Mouse (Mus musculus) heart, embryonic 16.5 days (tissue): ENCODE data around the gene Il17rd. TPM values are rescaled to one million over a fixed set of nuclear protein-coding genes. Genes with fewer than 3 reads are reported as not detected.
A peak's percentile ranks its signal among the peaks of the same experiment; 100 is the strongest.

Experiments
- ATAC-seq: fragments of 200-750 bp; cut with Nextera tagmentation; replicated peaks from 2 replicates; pipeline ENCODE4 v1.8.0; 2017; ENCODE audit warnings: moderate number of reproducible peaks; ENCODE audit not compliant: insufficient read depth, low FRiP score; ENCODE audit errors: extremely low read depth
- H3K27ac ChIP-seq: fragments of 300-500 bp; sonication (generic); 2 replicates; pipeline ENCODE4 v1.5.1; 2014; ENCODE audit warnings: mild to moderate bottlenecking, low read length, control low read depth, moderate library complexity
- H3K27me3 ChIP-seq: fragments of 300-500 bp; sonication (generic); 2 replicates; pipeline ENCODE4 v1.6.1; 2014; ENCODE audit warnings: low read length, mixed read lengths; ENCODE audit not compliant: control insufficient read depth, insufficient read depth
- H3K36me3 ChIP-seq: fragments of 300-500 bp; sonication (generic); 2 replicates; pipeline ENCODE4 v1.6.1; 2014; ENCODE audit not compliant: control insufficient read depth, insufficient read depth
- H3K4me1 ChIP-seq: fragments of 300-500 bp; sonication (generic); 2 replicates; pipeline ENCODE4 v1.6.1; 2014; ENCODE audit warnings: low read length, mixed read lengths; ENCODE audit not compliant: control insufficient read depth, insufficient read depth
- H3K4me2 ChIP-seq: fragments of 300-500 bp; sonication (generic); 2 replicates; pipeline ENCODE4 v1.6.1; 2014; ENCODE audit warnings: low read depth, mild to moderate bottlenecking, control low read depth, low read length
- H3K4me3 ChIP-seq: fragments of 300-500 bp; sonication (generic); 2 replicates; pipeline ENCODE4 v1.5.1; 2014; ENCODE audit warnings: mild to moderate bottlenecking, control low read depth, low read length
- H3K9ac ChIP-seq: fragments of 300-500 bp; sonication (generic); 2 replicates; pipeline ENCODE4 v1.6.1; 2014; ENCODE audit warnings: low read length, control low read depth
- H3K9me3 ChIP-seq: fragments of 300-500 bp; sonication (generic); replicated peaks from 2 replicates; pipeline ENCODE4 v1.6.1; 2016; ENCODE audit warnings: low read length; ENCODE audit not compliant: control insufficient read depth
- WGBS: fragments of 180-500 bp; shearing (Covaris S2); extraction: QIAGEN DNeasy Blood & Tissue Kit; methylation state at CpG from one replicate; pipeline ENCODE4 v1.1.7; 2014; 5-methylcytosine and 5-hydroxymethylcytosine counted together
- polyA plus RNA-seq: library from polyadenylated mRNA; unstranded; fragments of >200 nt; fragmentation: Nextera tagmentation; extraction: Ambion mirVana; gene quantifications from 2 replicates; pipeline ENCODE4 v1.2.1, GENCODE M21; 2015

Il17rd gene
- polyA plus RNA-seq, 1 experiment from 2014 or later, result 0.92 TPM

DNA sequence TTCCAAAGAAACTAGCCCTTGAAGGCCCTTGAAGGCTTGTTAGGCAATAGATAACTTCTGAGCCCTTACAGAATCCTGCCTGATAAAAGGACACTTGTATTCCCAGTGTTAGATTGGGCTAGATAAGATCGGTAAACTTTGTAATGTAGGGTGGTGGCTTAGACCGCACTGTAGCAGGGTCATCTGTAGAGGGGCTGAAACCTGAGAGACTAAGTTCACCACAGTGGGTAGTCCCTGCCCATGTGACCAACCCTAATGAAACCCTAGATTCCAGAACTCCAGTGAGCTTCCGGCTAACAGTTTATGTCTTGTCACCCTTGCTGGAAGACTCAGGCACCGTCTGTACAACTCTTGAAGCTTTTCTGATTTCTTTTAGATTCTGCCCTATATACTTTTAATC, 25.1 kb upstream of the Il17rd start:
- no peak overlapping the region for H3K9ac ChIP-seq
- H3K27ac ChIP-seq, result no peak overlapping the region
- no peak overlapping the region for H3K4me2 ChIP-seq
- no peaks in the 10 kb centered on the region for H3K27me3 ChIP-seq
- no peaks in the 10 kb centered on the region for H3K4me1 ChIP-seq
- no peak overlapping the region for H3K4me3 ChIP-seq
- ATAC-seq, result no peak
- no peaks in the 10 kb centered on the region for H3K9me3 ChIP-seq
- no peaks in the 10 kb centered on the region for H3K36me3 ChIP-seq
- WGBS, result 45% methylated on average over 4 of the region's 4 CpGs

DNA sequence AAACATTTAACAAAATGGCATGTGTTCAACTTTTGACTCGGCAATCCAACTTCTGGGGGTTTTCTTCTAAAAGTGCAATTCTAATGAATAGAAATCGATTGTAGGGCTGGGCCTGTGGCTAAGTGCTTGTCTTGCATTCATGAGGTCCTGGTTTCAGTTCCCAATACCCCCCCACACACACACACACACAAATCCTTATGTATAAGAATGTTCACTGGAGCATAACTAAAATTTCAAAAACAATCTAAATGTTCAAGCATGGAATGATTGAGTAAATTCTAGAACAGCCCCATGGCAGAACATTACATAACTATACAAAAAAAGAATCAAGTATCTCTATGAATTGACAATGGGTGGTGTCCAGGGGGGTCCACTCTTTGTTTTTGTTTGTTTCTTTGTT, 20.8 kb upstream of the Il17rd start:
- Histone ChIP-seq H3K9me3 (0 out of 2 replicates have a peak, but pooled peaks cover 2% of the 10 kb centered on the region), H3K36me3 (no peaks in the 10 kb centered on the region), H3K4me3 (no peak overlapping the region), H3K27me3 (no peaks in the 10 kb centered on the region), H3K27ac (no peak overlapping the region), H3K9ac (no peak overlapping the region), H3K4me2 (no peak overlapping the region), H3K4me1 (no peaks in the 10 kb centered on the region)
- no peak for ATAC-seq
- WGBS, result 85% methylated on average over 2 of the region's 2 CpGs

DNA sequence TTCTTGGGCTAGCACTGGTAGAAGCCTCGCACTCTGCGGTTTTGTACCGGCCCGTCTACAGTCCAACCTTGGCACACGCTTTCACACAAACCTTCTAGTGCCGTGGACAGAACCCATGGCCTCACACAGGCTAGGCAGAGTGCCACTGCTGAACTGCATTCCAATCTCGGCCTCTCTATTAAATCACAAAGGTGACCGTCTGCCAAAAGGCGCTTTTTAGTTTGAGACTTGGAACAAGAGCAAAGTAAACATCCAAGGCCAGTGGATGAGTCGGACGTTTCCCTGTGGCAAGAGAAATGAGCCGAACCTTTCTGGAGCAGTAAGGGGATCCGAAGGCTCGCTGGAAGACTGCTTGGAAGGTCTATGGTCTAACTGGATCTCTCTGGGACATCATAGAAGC, 18.9 kb upstream of the Il17rd start:
- Histone ChIP-seq H3K4me2 (no peak overlapping the region), H3K27ac (no peak overlapping the region), H3K27me3 (no peaks in the 10 kb centered on the region), H3K9ac (no peak overlapping the region), H3K9me3 (0 out of 2 replicates have a peak, but pooled peaks cover 2% of the 10 kb centered on the region), H3K36me3 (no peaks in the 10 kb centered on the region), H3K4me3 (no peak overlapping the region), H3K4me1 (no peaks in the 10 kb centered on the region)
- 74% methylated on average over 14 of the region's 14 CpGs for WGBS
- ATAC-seq, result no peak

GRCm38 (mm10) chr14:27022876-27023275, 15.9 kb upstream of the Il17rd start:
- no peak overlapping the region for H3K4me2 ChIP-seq
- no peaks in the 10 kb centered on the region for H3K4me1 ChIP-seq
- H3K4me3 ChIP-seq, result no peak overlapping the region
- no peak for ATAC-seq
- 0 out of 2 replicates have a peak, but pooled peaks cover 2% of the 10 kb centered on the region for H3K9me3 ChIP-seq
- 43% methylated on average over 11 of the region's 11 CpGs for WGBS
- H3K27ac ChIP-seq, result no peak overlapping the region
- no peaks in the 10 kb centered on the region for H3K27me3 ChIP-seq
- H3K9ac ChIP-seq, result no peak overlapping the region
- no peaks in the 10 kb centered on the region for H3K36me3 ChIP-seq

DNA sequence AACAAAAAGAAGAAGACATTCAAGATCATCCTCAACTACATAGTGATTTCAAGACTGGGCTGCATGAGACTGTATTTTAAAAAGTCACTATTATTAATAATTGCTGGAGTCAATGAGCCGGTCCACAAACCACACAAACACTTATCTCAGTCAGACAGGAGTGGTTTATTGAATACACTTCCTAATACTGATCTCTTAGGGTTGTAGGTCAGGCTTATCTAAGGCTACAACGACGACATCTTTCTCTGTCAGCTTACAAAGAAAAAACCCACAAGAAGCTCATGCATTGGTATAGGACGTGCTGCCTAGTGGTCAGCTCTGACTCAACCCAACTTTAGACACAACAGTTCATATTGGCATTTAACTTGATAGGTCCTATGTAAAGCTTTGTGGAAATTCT, 14.1 kb upstream of the Il17rd start:
- H3K36me3 ChIP-seq, result no peaks in the 10 kb centered on the region
- ATAC-seq, result no peak
- H3K4me1 ChIP-seq, result no peaks in the 10 kb centered on the region
- H3K27me3 ChIP-seq, result no peaks in the 10 kb centered on the region
- no peak overlapping the region for H3K4me3 ChIP-seq
- H3K9ac ChIP-seq, result no peak overlapping the region
- H3K27ac ChIP-seq, result no peak overlapping the region
- no peak overlapping the region for H3K4me2 ChIP-seq
- WGBS, result 60% methylated on average over 4 of the region's 4 CpGs
- 0 out of 2 replicates have a peak, but pooled peaks cover 2% of the 10 kb centered on the region for H3K9me3 ChIP-seq

DNA sequence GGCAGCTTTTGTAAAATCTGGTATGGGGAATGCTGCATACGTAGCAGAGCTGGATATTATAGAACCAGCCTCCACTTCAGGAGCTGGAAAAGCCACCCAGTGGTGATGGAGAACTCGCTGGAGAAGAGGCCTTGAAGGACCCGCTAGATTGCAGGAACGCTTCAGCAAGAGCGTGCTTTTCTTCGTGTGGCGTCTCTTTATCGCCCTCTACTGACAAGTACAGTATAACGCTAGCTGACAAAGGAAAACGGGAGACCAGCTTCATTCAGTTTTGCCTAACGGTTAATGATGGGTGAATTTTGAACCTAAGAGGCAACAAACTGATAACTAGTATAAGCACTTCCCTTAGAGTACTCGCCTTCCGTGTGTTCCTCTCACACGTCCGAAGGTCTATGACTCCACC, 9.0 kb upstream of the Il17rd start:
- Histone ChIP-seq H3K27ac (no peak overlapping the region), H3K4me1 (no peaks in the 10 kb centered on the region), H3K36me3 (no peaks in the 10 kb centered on the region), H3K27me3 (no peaks in the 10 kb centered on the region), H3K4me3 (no peak overlapping the region), H3K9ac (no peak overlapping the region), H3K4me2 (peak overlapping the region; percentile 40; the same call in 1 of the 2 replicates), H3K9me3 (no peaks in the 10 kb centered on the region)
- ATAC-seq, result no peak
- WGBS, result 3% methylated on average over 15 of the region's 15 CpGs

GRCm38 (mm10) chr14:27031142-27031541, 7.6 kb upstream of the Il17rd start:
- no peak overlapping the region for H3K4me2 ChIP-seq
- no peak overlapping the region for H3K27ac ChIP-seq
- H3K9ac ChIP-seq, result no peak overlapping the region
- no peak overlapping the region for H3K4me3 ChIP-seq
- no peaks in the 10 kb centered on the region for H3K27me3 ChIP-seq
- no peaks in the 10 kb centered on the region for H3K36me3 ChIP-seq
- 19% methylated on average over 4 of the region's 4 CpGs for WGBS
- H3K9me3 ChIP-seq, result no peaks in the 10 kb centered on the region
- H3K4me1 ChIP-seq, result no peaks in the 10 kb centered on the region
- no peak for ATAC-seq

DNA sequence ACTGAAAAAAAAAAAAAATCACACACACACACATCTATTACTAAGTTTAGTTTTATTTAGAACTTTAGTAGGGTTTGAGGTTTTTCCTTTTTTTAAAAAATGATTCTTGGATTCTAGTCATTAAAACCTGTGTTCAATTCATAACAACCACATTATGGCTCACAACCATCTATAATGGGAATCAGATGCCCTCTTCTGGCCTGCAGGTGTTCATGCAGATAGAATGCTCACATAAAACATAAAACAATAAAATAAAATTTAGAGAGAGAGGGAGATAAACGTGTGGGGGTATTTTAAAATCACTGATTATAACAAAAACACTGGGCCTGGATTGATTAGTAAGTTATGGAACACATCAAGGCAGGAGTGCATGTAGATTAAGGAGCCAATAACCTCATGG, 1.2 kb upstream of the Il17rd start:
- H3K4me2 ChIP-seq, result no peak overlapping the region
- H3K4me3 ChIP-seq, result no peak overlapping the region
- no peak overlapping the region for H3K27ac ChIP-seq
- no peaks in the 10 kb centered on the region for H3K36me3 ChIP-seq
- no peaks in the 10 kb centered on the region for H3K9me3 ChIP-seq
- no peaks in the 10 kb centered on the region for H3K27me3 ChIP-seq
- H3K4me1 ChIP-seq, result peaks cover 9% of the 10 kb centered on the region
- no peak overlapping the region for H3K9ac ChIP-seq
- 74% methylated on average over 1 of the region's 1 CpGs for WGBS
- ATAC-seq, result no peak

DNA sequence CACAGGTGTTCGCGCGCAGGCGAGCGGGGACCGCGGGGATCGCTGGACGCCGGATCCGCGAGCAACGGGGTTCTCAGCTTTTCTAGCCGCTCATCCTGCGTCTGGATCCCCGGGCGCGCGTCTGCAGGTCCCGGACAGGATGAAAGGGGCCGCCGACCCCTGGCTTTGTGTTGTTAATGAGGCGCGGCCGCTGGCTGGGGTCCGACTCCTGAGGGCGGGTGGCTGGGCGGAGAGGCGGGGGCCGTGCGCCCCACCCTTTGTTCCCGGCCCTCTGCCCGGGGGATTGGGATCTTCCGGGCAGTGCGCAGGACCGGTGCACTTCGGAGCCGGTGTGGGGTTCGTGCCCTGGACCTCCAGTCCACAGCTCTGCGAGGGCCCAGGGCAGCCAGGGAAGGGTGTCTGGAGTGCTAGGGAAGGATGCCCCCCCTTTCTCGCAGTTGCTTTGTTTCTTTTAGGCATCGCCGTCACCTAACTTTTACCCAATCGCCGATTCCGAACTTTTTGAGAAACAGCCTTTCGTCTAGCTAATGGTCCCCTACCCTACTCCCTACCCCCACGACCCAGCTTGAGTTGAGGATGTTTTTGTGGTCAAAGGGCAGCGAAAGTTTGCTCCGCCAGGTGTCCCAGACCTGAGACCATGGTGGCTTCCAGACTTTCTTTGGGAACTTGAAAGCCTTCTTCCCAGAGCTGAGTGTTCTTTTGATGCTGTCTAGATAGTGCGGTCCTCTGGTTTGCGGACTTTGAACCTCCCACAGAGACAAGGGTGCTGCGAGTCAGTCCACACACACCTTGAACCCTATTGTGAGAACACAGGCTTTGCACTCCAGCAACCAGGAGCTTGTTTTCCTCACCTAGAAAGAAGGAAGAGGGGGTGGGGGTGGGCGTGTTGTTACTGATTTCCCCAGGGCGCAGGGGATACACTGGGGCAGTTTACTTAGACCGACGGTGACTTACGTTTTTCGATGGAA, 824 bp downstream of the Il17rd start:
- no peaks in the 10 kb centered on the region for H3K9me3 ChIP-seq
- H3K36me3 ChIP-seq, result no peaks in the 10 kb centered on the region
- no peak overlapping the region; the same call in 1 of the 2 replicates for H3K27ac ChIP-seq
- peak overlapping the region; percentile 97 for H3K4me2 ChIP-seq
- H3K4me3 ChIP-seq, result peak overlapping the region; percentile 71
- peaks cover 27% of the 10 kb centered on the region for H3K4me1 ChIP-seq
- H3K27me3 ChIP-seq, result no peaks in the 10 kb centered on the region
- ATAC-seq, result peak; percentile 23; the same call in 1 of the 2 replicates
- 2% methylated on average over 59 of the region's 59 CpGs for WGBS
- H3K9ac ChIP-seq, result peak overlapping the region; percentile 81
